Mouse (Mus musculus) liver, embryonic 14.5 days (tissue): ENCODE measurements around the gene Sdr39u1.

Source experiments
- CTCF ChIP-seq: IDR thresholded peaks from 2 replicates; pipeline ENCODE4 v1.5.1; 2016; ENCODE audit warnings: antibody characterized with exemption, low read depth, control low read depth
- EP300 ChIP-seq: IDR thresholded peaks from 2 replicates; pipeline ENCODE4 v1.6.1; 2016; ENCODE audit warnings: antibody characterized with exemption, low read depth

DNA sequence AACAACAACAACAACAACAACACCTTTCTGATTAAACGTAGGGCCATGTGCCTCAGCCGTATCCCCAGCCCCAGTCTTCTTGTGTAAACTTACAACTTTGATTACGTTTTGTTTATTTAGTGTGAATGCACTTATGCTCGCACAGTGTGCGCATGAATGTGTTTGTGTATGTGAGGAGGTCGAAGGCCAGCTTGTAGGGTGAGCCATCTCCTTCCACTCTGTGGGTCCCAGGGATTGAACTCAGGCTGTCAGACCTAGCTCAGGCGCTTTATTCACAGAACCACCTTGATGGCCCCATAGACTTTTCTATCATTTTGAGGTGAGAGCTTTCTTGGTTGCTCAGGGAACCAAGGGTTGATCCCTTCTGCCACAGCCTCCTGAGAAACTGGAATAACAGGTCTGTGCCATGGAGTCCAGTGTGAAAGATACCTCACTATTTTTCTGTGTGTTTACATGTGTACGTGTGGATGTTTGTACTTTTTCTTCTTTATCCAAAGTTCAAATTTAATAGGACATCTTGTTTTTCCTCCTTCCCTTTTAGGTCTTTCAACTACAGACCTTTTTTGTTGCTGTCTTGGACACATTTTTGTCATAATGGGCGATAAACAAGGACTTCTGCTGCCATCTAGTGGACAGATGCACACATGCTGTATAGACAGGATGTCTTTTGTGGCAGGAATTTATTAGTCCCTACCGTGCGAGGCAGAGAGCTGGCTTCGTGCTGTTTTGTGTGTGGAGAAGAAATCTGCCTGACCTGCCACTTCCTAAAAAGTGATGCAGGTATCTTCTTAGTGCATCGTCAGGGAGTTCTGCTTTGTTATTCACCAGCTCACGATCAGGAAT is 18.4 kb upstream of the Sdr39u1 start:
- TF ChIP-seq EP300 = no peak
- peak; percentile 88 for TF ChIP-seq CTCF
